Mouse (Mus musculus) bone marrow, adult 2 months (tissue): ENCODE measurements around the gene Gm17364.
"Not testable (repeated sequence)": the region's sequence is repeated elsewhere in the genome, so short reads cannot be mapped to it uniquely, and the experiment has no call there.

Experiments
- CTCF ChIP-seq: fragments of 200-500 bp; IDR thresholded peaks from 2 replicates; pipeline ENCODE4 v1.5.1; 2011; ENCODE audit warnings: low read length, control low read depth; ENCODE audit not compliant: control insufficient read depth, insufficient read depth
- POLR2A ChIP-seq: fragments of 200-500 bp; IDR thresholded peaks from 2 replicates; pipeline ENCODE4 v1.6.1; 2011; ENCODE audit warnings: low read depth, mild to moderate bottlenecking, control low read depth, low read length, borderline replicate concordance; ENCODE audit not compliant: control insufficient read depth

DNA sequence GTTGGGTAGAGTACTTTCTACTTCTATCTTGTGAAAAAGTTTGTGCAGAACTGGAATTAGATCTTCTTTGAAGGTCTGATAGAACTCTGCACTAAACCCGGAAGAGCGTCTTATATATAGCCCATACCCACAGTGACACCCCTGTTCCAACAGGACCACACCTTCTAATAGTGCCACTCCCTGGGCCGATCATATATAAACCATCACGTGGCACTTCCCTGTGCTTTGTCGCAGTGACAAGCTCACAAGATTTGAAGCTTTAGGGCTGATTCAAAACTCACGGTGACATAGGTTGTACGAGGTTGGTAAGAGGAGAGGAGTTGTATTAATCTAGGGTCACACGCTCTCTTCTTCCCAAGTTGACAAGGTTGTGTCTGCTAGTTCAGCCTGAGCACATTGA lies 12.2 kb downstream of the Gm17364 start:
- TF ChIP-seq CTCF, POLR2A: not testable (repeated sequence)
